Mouse (Mus musculus) heart, embryonic 15.5 days (tissue): ENCODE measurements around the gene Adarb1. TPM values are rescaled to one million over a fixed set of nuclear protein-coding genes. Genes with fewer than 3 reads are reported as not detected.

Experiments used
- ATAC-seq: fragments of 200-750 bp; cut with Nextera tagmentation; replicated peaks from 2 replicates; pipeline ENCODE4 v1.8.0; 2017; ENCODE audit warnings: low read depth, moderate TSS enrichment; ENCODE audit not compliant: insufficient number of reproducible peaks, insufficient read depth, low FRiP score
- H3K27ac ChIP-seq: fragments of 300-500 bp; sonication (generic); 2 replicates; pipeline ENCODE4 v1.5.1; 2015; ENCODE audit warnings: mild to moderate bottlenecking, inconsistent platforms
- H3K27me3 ChIP-seq: fragments of 300-500 bp; sonication (generic); 2 replicates; pipeline ENCODE4 v1.6.1; 2015; ENCODE audit warnings: inconsistent platforms
- H3K36me3 ChIP-seq: fragments of 300-500 bp; sonication (generic); 2 replicates; pipeline ENCODE4 v1.6.1; 2015; ENCODE audit warnings: mild to moderate bottlenecking, inconsistent platforms
- H3K4me1 ChIP-seq: fragments of 300-500 bp; sonication (generic); replicated peaks from 2 replicates; pipeline ENCODE4 v1.6.1; 2015; ENCODE audit warnings: inconsistent platforms
- H3K4me2 ChIP-seq: fragments of 300-500 bp; sonication (generic); 2 replicates; pipeline ENCODE4 v1.6.1; 2015; ENCODE audit warnings: inconsistent platforms, mild to moderate bottlenecking, moderate library complexity
- H3K4me3 ChIP-seq: fragments of 300-500 bp; sonication (generic); 2 replicates; pipeline ENCODE4 v1.5.1; 2015; ENCODE audit warnings: mild to moderate bottlenecking, inconsistent platforms
- H3K9ac ChIP-seq: fragments of 300-500 bp; sonication (generic); 2 replicates; pipeline ENCODE4 v1.6.1; 2015; ENCODE audit warnings: mild to moderate bottlenecking, inconsistent platforms
- H3K9me3 ChIP-seq: fragments of 300-500 bp; sonication (generic); replicated peaks from 2 replicates; pipeline ENCODE4 v1.6.1; 2016; ENCODE audit warnings: inconsistent platforms
- WGBS: fragments of 180-500 bp; shearing (Covaris S2); methylation state at CpG from one replicate; pipeline ENCODE4 v1.1.7; 2015; ENCODE audit warnings: mixed read lengths; 5-methylcytosine and 5-hydroxymethylcytosine counted together
- polyA plus RNA-seq: library from polyadenylated mRNA; unstranded; fragments of >200 nt; fragmentation: Nextera tagmentation; extraction: Ambion mirVana; gene quantifications from 2 replicates; pipeline ENCODE4 v1.2.1, GENCODE M21; 2015

Gene Adarb1
- polyA plus RNA-seq, 1 experiment from 2014 or later, result 14.0 TPM

GRCm38 (mm10) chr10:77381191-77381590, 36.9 kb downstream of the Adarb1 start:
- H3K4me2 ChIP-seq, result no peak overlapping the region
- peak overlapping the region; percentile 56; the same call in 1 of the 2 replicates for H3K27ac ChIP-seq
- 46% methylated on average over 2 of the region's 2 CpGs for WGBS
- H3K4me1 ChIP-seq, result peaks cover 11% of the 10 kb centered on the region
- no peak overlapping the region for H3K9ac ChIP-seq
- H3K9me3 ChIP-seq, result no peaks in the 10 kb centered on the region
- H3K27me3 ChIP-seq, result no peaks in the 10 kb centered on the region
- no peak overlapping the region for H3K4me3 ChIP-seq
- H3K36me3 ChIP-seq, result no peaks in the 10 kb centered on the region
- no peak for ATAC-seq

- peaks cover 6% of the 10 kb centered on the region for H3K4me1 ChIP-seq
- no peak overlapping the region for H3K4me2 ChIP-seq
- no peaks in the 10 kb centered on the region for H3K9me3 ChIP-seq
- no peak overlapping the region for H3K9ac ChIP-seq
- no peaks in the 10 kb centered on the region for H3K27me3 ChIP-seq
- peak overlapping the region; percentile 56 for H3K27ac ChIP-seq
- no peaks in the 10 kb centered on the region for H3K36me3 ChIP-seq
- ATAC-seq, result no peak
- no peak overlapping the region for H3K4me3 ChIP-seq
- WGBS, result 73% methylated on average over 6 of the region's 6 CpGs
These were observed 37.4 kb downstream of the Adarb1 start for GRCm38 (mm10) chr10:77380716-77381115.

- ATAC-seq, result no peak
- no peak overlapping the region for H3K4me3 ChIP-seq
- WGBS, result 91% methylated on average over 4 of the region's 4 CpGs
These were observed 38.9 kb downstream of the Adarb1 start for GRCm38 (mm10) chr10:77379199-77379598.

GRCm38 (mm10) chr10:77376056-77376455, 42.0 kb downstream of the Adarb1 start:
- 73% methylated on average over 1 of the region's 1 CpGs for WGBS
- Histone ChIP-seq H3K9ac (no peak overlapping the region), H3K4me2 (no peak overlapping the region), H3K4me3 (no peak overlapping the region), H3K27ac (no peak overlapping the region), H3K27me3 (no peaks in the 10 kb centered on the region), H3K4me1 (peaks cover 15% of the 10 kb centered on the region), H3K36me3 (no peaks in the 10 kb centered on the region), H3K9me3 (no peaks in the 10 kb centered on the region)
- ATAC-seq, result no peak

More at GRCm38 (mm10) chr10:77379199-77379598, 38.9 kb downstream of the Adarb1 start:
- no peaks in the 10 kb centered on the region for H3K27me3 ChIP-seq
- H3K4me2 ChIP-seq, result no peak overlapping the region
- no peak overlapping the region for H3K9ac ChIP-seq
- no peak overlapping the region for H3K27ac ChIP-seq
- no peaks in the 10 kb centered on the region for H3K36me3 ChIP-seq
- H3K4me1 ChIP-seq, result peaks cover 3% of the 10 kb centered on the region
- H3K9me3 ChIP-seq, result no peaks in the 10 kb centered on the region

- Histone ChIP-seq H3K9ac (no peak overlapping the region), H3K36me3 (no peaks in the 10 kb centered on the region), H3K4me3 (no peak overlapping the region), H3K4me2 (no peak overlapping the region), H3K27ac (no peak overlapping the region), H3K9me3 (no peaks in the 10 kb centered on the region), H3K4me1 (peaks cover 13% of the 10 kb centered on the region), H3K27me3 (no peaks in the 10 kb centered on the region)
- 90% methylated on average over 1 of the region's 1 CpGs for WGBS
- ATAC-seq, result no peak
These were observed 43.1 kb downstream of the Adarb1 start for GRCm38 (mm10) chr10:77374948-77375347.

GRCm38 (mm10) chr10:77374407-77374806, 43.7 kb downstream of the Adarb1 start:
- Histone ChIP-seq H3K36me3 (no peaks in the 10 kb centered on the region), H3K4me2 (no peak overlapping the region), H3K27me3 (no peaks in the 10 kb centered on the region), H3K9me3 (no peaks in the 10 kb centered on the region), H3K9ac (no peak overlapping the region), H3K4me1 (peaks cover 13% of the 10 kb centered on the region), H3K27ac (no peak overlapping the region), H3K4me3 (no peak overlapping the region)
- 85% methylated on average over 5 of the region's 5 CpGs for WGBS
- ATAC-seq, result no peak

- no peak for ATAC-seq
- Histone ChIP-seq H3K9me3 (no peaks in the 10 kb centered on the region), H3K27ac (no peak overlapping the region), H3K9ac (no peak overlapping the region), H3K36me3 (no peaks in the 10 kb centered on the region), H3K4me1 (peaks cover 31% of the 10 kb centered on the region), H3K4me3 (no peak overlapping the region), H3K4me2 (no peak overlapping the region), H3K27me3 (no peaks in the 10 kb centered on the region)
- 84% methylated on average over 5 of the region's 5 CpGs for WGBS
These were observed 47.9 kb downstream of the Adarb1 start for GRCm38 (mm10) chr10:77370129-77370528.

- H3K4me3 ChIP-seq, result no peak overlapping the region
- no peaks in the 10 kb centered on the region for H3K9me3 ChIP-seq
- no peak for ATAC-seq
- H3K4me1 ChIP-seq, result peaks cover 29% of the 10 kb centered on the region
- H3K27ac ChIP-seq, result peak overlapping the region; percentile 3; the same call in 1 of the 2 replicates
- H3K27me3 ChIP-seq, result no peaks in the 10 kb centered on the region
- no peak overlapping the region for H3K9ac ChIP-seq
- no peak overlapping the region for H3K4me2 ChIP-seq
- no peaks in the 10 kb centered on the region for H3K36me3 ChIP-seq
- WGBS, result 48% methylated on average over 6 of the region's 6 CpGs
These were observed 50.1 kb downstream of the Adarb1 start for GRCm38 (mm10) chr10:77367973-77368372.

- WGBS, result 71% methylated on average over 4 of the region's 4 CpGs
- Histone ChIP-seq H3K4me1 (peaks cover 23% of the 10 kb centered on the region), H3K27ac (no peak overlapping the region), H3K27me3 (no peaks in the 10 kb centered on the region), H3K36me3 (no peaks in the 10 kb centered on the region), H3K9ac (no peak overlapping the region), H3K4me2 (no peak overlapping the region), H3K9me3 (no peaks in the 10 kb centered on the region), H3K4me3 (no peak overlapping the region)
- ATAC-seq, result no peak
These were observed 51.1 kb downstream of the Adarb1 start for GRCm38 (mm10) chr10:77366959-77367358.

GRCm38 (mm10) chr10:77365212-77365611, 52.9 kb downstream of the Adarb1 start:
- ATAC-seq, result no peak
- H3K27ac ChIP-seq, result no peak overlapping the region
- no peak overlapping the region for H3K4me3 ChIP-seq
- 81% methylated on average over 2 of the region's 2 CpGs for WGBS
- H3K9ac ChIP-seq, result no peak overlapping the region
- H3K27me3 ChIP-seq, result no peaks in the 10 kb centered on the region
- no peaks in the 10 kb centered on the region for H3K9me3 ChIP-seq
- H3K4me1 ChIP-seq, result peaks cover 30% of the 10 kb centered on the region
- H3K4me2 ChIP-seq, result no peak overlapping the region
- H3K36me3 ChIP-seq, result no peaks in the 10 kb centered on the region

GRCm38 (mm10) chr10:77360486-77360885, 57.6 kb downstream of the Adarb1 start:
- Histone ChIP-seq H3K4me3 (no peak overlapping the region), H3K36me3 (no peaks in the 10 kb centered on the region), H3K27ac (peak overlapping the region; percentile 89), H3K4me2 (no peak overlapping the region), H3K4me1 (peaks cover 20% of the 10 kb centered on the region), H3K9ac (no peak overlapping the region), H3K9me3 (no peaks in the 10 kb centered on the region), H3K27me3 (no peaks in the 10 kb centered on the region)
- ATAC-seq, result peak; percentile 90
- 32% methylated on average over 2 of the region's 2 CpGs for WGBS

GRCm38 (mm10) chr10:77357957-77358356, 60.1 kb downstream of the Adarb1 start:
- H3K27me3 ChIP-seq, result no peaks in the 10 kb centered on the region
- WGBS, result 75% methylated on average over 6 of the region's 6 CpGs
- no peak overlapping the region for H3K27ac ChIP-seq
- H3K9me3 ChIP-seq, result no peaks in the 10 kb centered on the region
- H3K36me3 ChIP-seq, result no peaks in the 10 kb centered on the region
- H3K4me1 ChIP-seq, result peaks cover 20% of the 10 kb centered on the region
- H3K4me2 ChIP-seq, result no peak overlapping the region
- no peak; the same call in 1 of the 2 replicates for ATAC-seq
- H3K4me3 ChIP-seq, result no peak overlapping the region
- H3K9ac ChIP-seq, result no peak overlapping the region
